7 mouse cellular contexts compared by ENCODE assay signal in genomic region chr10:82763840-82764631, GRCm38 (mm10). TPM values are rescaled to one million over a fixed set of nuclear protein-coding genes. Genes with fewer than 3 reads are reported as not detected.
DNase-seq lines count a peak whose midpoint lies in the region; ATAC-seq lines count a peak whose summit lies in the region.

Gene Nfyb (minus strand): TSS chr10:82764144.

- peak; percentile 98 for ATAC-seq in intestine, embryonic 15.5 days

- DNase-seq in adrenal gland, adult 2 months: peak; percentile 98
- DNase-seq in embryo, embryonic 11.5 days (ENCODE audit: low read depth, low spot score): peak; percentile 91
- DNase-seq in gastrocnemius, postnatal 36 days: peak; percentile 94 to 97
- peak; percentile 97 to 99 for DNase-seq in left cerebral cortex, postnatal 25 days (ENCODE audit: low spot score in 2 of 2)
- peak; percentile 97 for DNase-seq in midbrain, embryonic 10.5 days (ENCODE audit: low spot score)
- peak; percentile 96 for DNase-seq in right cerebral cortex, postnatal 4 days

- H3K9me3 ChIP-seq in intestine, embryonic 15.5 days: no peaks in the 10 kb centered on the region
- H3K9me3 ChIP-seq in midbrain, embryonic 10.5 days (replicated peaks): no peaks in the 10 kb centered on the region

- H3K4me1 ChIP-seq in intestine, embryonic 15.5 days (replicated peaks): peaks cover 15% of the 10 kb centered on the region; the same call in 1 of the 2 replicates
- peaks cover 42% of the 10 kb centered on the region for H3K4me1 ChIP-seq in midbrain, embryonic 10.5 days

- peak within 1 kb of the TSS; percentile 98 for H3K9ac ChIP-seq in intestine, embryonic 15.5 days

- WGBS in intestine, embryonic 15.5 days: under 1% methylated on average over 68 of the region's 68 CpGs
- 1% methylated on average over 68 of the region's 68 CpGs for WGBS in midbrain, embryonic 10.5 days

- peak within 1 kb of the TSS; percentile 90 for H3K4me2 ChIP-seq in intestine, embryonic 15.5 days (replicated peaks)

- peaks cover 10% of the 10 kb centered on the region for H3K36me3 ChIP-seq in intestine, embryonic 15.5 days
- peaks cover 26% of the 10 kb centered on the region for H3K36me3 ChIP-seq in midbrain, embryonic 10.5 days

- intact Hi-C loops in gastrocnemius, postnatal 36 days (cut with DNase I): loop anchor here (5.0 kb wide), 1 partner anchor 98 kb away; no protein-coding TSS in a partner anchor
- intact Hi-C loops in left cerebral cortex, postnatal 25 days (cut with DNase I): loop anchor here (1.0 to 5.0 kb wide), 4 partner anchors 31 to 97 kb away; partner anchors contain the start of gene Hcfc2

- H3K27me3 ChIP-seq in intestine, embryonic 15.5 days (replicated peaks): no peaks in the 10 kb centered on the region
- no peaks in the 10 kb centered on the region; the same call in 1 of the 2 replicates for H3K27me3 ChIP-seq in midbrain, embryonic 10.5 days (ENCODE audit: low read depth, poor library complexity, severe bottlenecking)

- H3K4me3 ChIP-seq in intestine, embryonic 15.5 days (replicated peaks): peak within 1 kb of the TSS; percentile 92
- peak within 1 kb of the TSS; percentile 96 for H3K4me3 ChIP-seq in midbrain, embryonic 10.5 days

- peak within 1 kb of the TSS; percentile 99 for H3K27ac ChIP-seq in intestine, embryonic 15.5 days
- peak within 1 kb of the TSS; percentile 100 for H3K27ac ChIP-seq in midbrain, embryonic 10.5 days (replicated peaks)

RNA-seq across cellular contexts. Expression of gene Nfyb, which starts in this region (rescaled TPM):
- 10 to 100 TPM; 15.2 to 19.8 TPM for total RNA-seq in adrenal gland, adult 2 months (2021)
- 1.9 and 5.1 TPM in 2 replicates for polyA plus RNA-seq in adrenal gland, adult 2 months (2012; rRNA removed)
- 10 to 100 TPM; 31.7 to 38.2 TPM for total RNA-seq in gastrocnemius, postnatal 36 days (2021)
- polyA plus RNA-seq in intestine, embryonic 15.5 days (2015; fragmentation: Nextera tagmentation; extraction: Ambion mirVana): 37.9 and 42.7 TPM in 2 replicates
- 10 to 100 TPM; 59.7 to 63.4 TPM for total RNA-seq in left cerebral cortex, postnatal 25 days (2021)
- 60.7 and 61.1 TPM in 2 replicates for polyA plus RNA-seq in midbrain, embryonic 10.5 days (2016; fragmentation: Nextera tagmentation; extraction: Ambion mirVana)

Comparison
In these comparisons a context has a peak if more than half of its experiments do, and no peak if none do; other contexts are left out.
1. Peak in every context shown above with its lines: DNase-seq, ATAC-seq, H3K4me3 ChIP-seq and H3K27ac ChIP-seq.